Mouse (Mus musculus) megakaryocyte, embryonic 14.5 days (primary cell): ENCODE measurements around the gene Metrnl. TPM values are rescaled to one million over a fixed set of nuclear protein-coding genes. Genes with fewer than 3 reads are reported as not detected.
A peak's percentile ranks its signal among the peaks of the same experiment; 100 is the strongest.
"Not testable (repeated sequence)": the region's sequence is repeated elsewhere in the genome, so short reads cannot be mapped to it uniquely, and the experiment has no call there.

Experiments used
- H3K27me3 ChIP-seq: replicated peaks from 2 replicates; pipeline ENCODE3; 2012; ENCODE audit warnings: inconsistent platforms
- H3K36me3 ChIP-seq: replicated peaks from 2 replicates; pipeline ENCODE3; 2012; ENCODE audit warnings: low read length, inconsistent platforms, mixed read lengths
- H3K4me1 ChIP-seq: 2 replicates; pipeline ENCODE4 v1.6.1; 2012; ENCODE audit warnings: inconsistent platforms
- H3K4me3 ChIP-seq: replicated peaks from 2 replicates; pipeline ENCODE3; 2012; ENCODE audit warnings: moderate library complexity, mild to moderate bottlenecking, inconsistent platforms
- H3K9me3 ChIP-seq: 2 replicates; pipeline ENCODE4 v1.6.1; 2012; ENCODE audit warnings: inconsistent platforms
- FLI1 ChIP-seq: IDR thresholded peaks from 2 replicates; pipeline ENCODE4 v1.6.1; 2012; ENCODE audit warnings: low read length, inconsistent platforms, mixed read lengths
- GATA1 ChIP-seq: IDR thresholded peaks from 3 replicates; pipeline ENCODE4 v1.6.1; 2012; ENCODE audit warnings: mixed read lengths, low read length, inconsistent platforms, borderline replicate concordance
- polyA plus RNA-seq: library from polyadenylated mRNA; stranded (reverse); fragments of >175 nt; gene quantifications from 2 replicates; pipeline ENCODE4 v1.2.3, GENCODE M21; 2012; ENCODE audit warnings: low replicate concordance; ENCODE audit not compliant: insufficient read depth

Metrnl gene
- 2.1 and 12.5 TPM in 2 replicates for polyA plus RNA-seq

- Histone ChIP-seq H3K36me3 (no peaks in the 10 kb centered on the region), H3K9me3 (no peaks in the 10 kb centered on the region), H3K27me3 (peaks cover 31% of the 10 kb centered on the region), H3K4me1 (peaks cover 66% of the 10 kb centered on the region), H3K4me3 (peak within 1 kb of the TSS; percentile 97)
- TF ChIP-seq FLI1 (no peak), GATA1 (no peak)
These were observed at the start of gene Metrnl for GRCm38 (mm10) chr11:121701244-121701643. Metrnl (plus strand) TSS chr11:121701544.

- Histone ChIP-seq H3K9me3 (no peaks in the 10 kb centered on the region), H3K4me1 (peaks cover 39% of the 10 kb centered on the region), H3K27me3 (no peaks in the 10 kb centered on the region), H3K36me3 (peaks cover 72% of the 10 kb centered on the region), H3K4me3 (no peak overlapping the region)
- TF ChIP-seq GATA1 = no peak
These were observed 49.8 kb upstream of the Metrnl start for GRCm38 (mm10) chr11:121651556-121651955.

- H3K9me3 ChIP-seq = no peaks in the 10 kb centered on the region
- peaks cover 68% of the 10 kb centered on the region for H3K36me3 ChIP-seq
- no peak overlapping the region for H3K4me3 ChIP-seq
- TF ChIP-seq GATA1 (no peak), FLI1 (no peak)
- H3K27me3 ChIP-seq = no peaks in the 10 kb centered on the region
- peaks cover 39% of the 10 kb centered on the region for H3K4me1 ChIP-seq
These were observed 49.4 kb upstream of the Metrnl start for GRCm38 (mm10) chr11:121651983-121652382.

GRCm38 (mm10) chr11:121652547-121653305 is 48.6 kb upstream of the Metrnl start:
- Histone ChIP-seq H3K27me3 (no peaks in the 10 kb centered on the region), H3K4me3 (no peak overlapping the region), H3K4me1 (peaks cover 39% of the 10 kb centered on the region), H3K9me3 (no peaks in the 10 kb centered on the region), H3K36me3 (peaks cover 63% of the 10 kb centered on the region)
- no peak for TF ChIP-seq FLI1

- no peak overlapping the region for H3K4me3 ChIP-seq
- peaks cover 58% of the 10 kb centered on the region for H3K36me3 ChIP-seq
- H3K4me1 ChIP-seq = peaks cover 45% of the 10 kb centered on the region
- TF ChIP-seq GATA1 = no peak
- TF ChIP-seq FLI1 = no peak
- H3K27me3 ChIP-seq = no peaks in the 10 kb centered on the region
- H3K9me3 ChIP-seq = no peaks in the 10 kb centered on the region
These were observed 47.7 kb upstream of the Metrnl start for GRCm38 (mm10) chr11:121653631-121654030.

- TF ChIP-seq GATA1 (no peak), FLI1 (no peak)
- Histone ChIP-seq H3K36me3 (peaks cover 62% of the 10 kb centered on the region), H3K27me3 (no peaks in the 10 kb centered on the region), H3K4me3 (no peak overlapping the region), H3K9me3 (peaks cover under 1% of the 10 kb centered on the region; the same call in 1 of the 2 replicates), H3K4me1 (peaks cover 48% of the 10 kb centered on the region)
These were observed 46.9 kb upstream of the Metrnl start for GRCm38 (mm10) chr11:121654406-121654945.

- peaks cover 48% of the 10 kb centered on the region for H3K4me1 ChIP-seq
- H3K36me3 ChIP-seq = peaks cover 63% of the 10 kb centered on the region
These were observed 46.1 kb upstream of the Metrnl start for GRCm38 (mm10) chr11:121655166-121655806.

GRCm38 (mm10) chr11:121655807-121656511 is 45.4 kb upstream of the Metrnl start:
- H3K4me3 ChIP-seq = no peak overlapping the region
- peaks cover 7% of the 10 kb centered on the region for H3K9me3 ChIP-seq
- H3K36me3 ChIP-seq = peaks cover 57% of the 10 kb centered on the region
- H3K27me3 ChIP-seq = no peaks in the 10 kb centered on the region
- peaks cover 45% of the 10 kb centered on the region for H3K4me1 ChIP-seq
- TF ChIP-seq FLI1 = no peak
- no peak for TF ChIP-seq GATA1

More at GRCm38 (mm10) chr11:121655166-121655806, 46.1 kb upstream of the Metrnl start:
- TF ChIP-seq FLI1 (no peak), GATA1 (no peak)
- H3K9me3 ChIP-seq = peaks cover 7% of the 10 kb centered on the region
- H3K4me3 ChIP-seq = peak overlapping the region; percentile 68
- no peaks in the 10 kb centered on the region for H3K27me3 ChIP-seq

GRCm38 (mm10) chr11:121658151-121658550 is 43.2 kb upstream of the Metrnl start:
- Histone ChIP-seq H3K36me3 (peaks cover 60% of the 10 kb centered on the region), H3K9me3 (peaks cover 7% of the 10 kb centered on the region), H3K4me3 (no peak overlapping the region), H3K4me1 (peaks cover 36% of the 10 kb centered on the region), H3K27me3 (no peaks in the 10 kb centered on the region)
- no peak for TF ChIP-seq FLI1
- TF ChIP-seq GATA1 = no peak

GRCm38 (mm10) chr11:121660604-121661003 is 40.7 kb upstream of the Metrnl start:
- Histone ChIP-seq H3K36me3 (peaks cover 65% of the 10 kb centered on the region), H3K4me1 (peaks cover 28% of the 10 kb centered on the region)
- H3K27me3 ChIP-seq, H3K4me3 ChIP-seq, H3K9me3 ChIP-seq: not testable (repeated sequence)
